Mouse (Mus musculus): ENCODE measurements at regions not wholly inside any gene's neighbourhood (a gene's known extent, or its start where the extent isn't known, plus 50 kb on each side); places are given as distances from the start of the nearest gene placed in this dataset.
"Not testable (repeated sequence)": the region's sequence is repeated elsewhere in the genome, so short reads cannot be mapped to it uniquely, and the experiment has no call there.

GRCm38 (mm10) chr2:114723971-114724666, 69.4 kb upstream of the Dph6 start:
- DNase-seq: no peak

DNA sequence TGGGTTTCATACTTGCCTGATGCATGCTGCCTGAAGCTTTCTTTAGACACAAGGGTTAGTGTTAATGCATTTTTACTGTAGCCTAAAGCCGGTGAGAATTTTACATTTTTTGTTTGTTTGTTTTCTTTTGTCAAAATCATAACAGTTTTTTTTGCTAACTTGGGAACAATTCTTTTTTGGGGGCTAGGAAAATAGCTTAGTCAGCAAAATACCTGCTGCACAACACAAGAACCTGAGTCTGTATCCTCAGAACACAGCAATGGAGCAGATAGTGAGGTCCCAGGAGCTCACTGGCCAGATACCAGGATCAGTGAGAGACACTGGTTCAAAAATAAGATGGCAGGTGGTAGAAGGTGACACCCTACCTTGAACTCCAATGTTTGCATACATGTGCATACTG, 72.4 kb upstream of the Dph6 start:
- DNase-seq: no peak

- DNase-seq: no peak
These were observed 80.3 kb upstream of the Dph6 start for GRCm38 (mm10) chr2:114734861-114735569.

DNA sequence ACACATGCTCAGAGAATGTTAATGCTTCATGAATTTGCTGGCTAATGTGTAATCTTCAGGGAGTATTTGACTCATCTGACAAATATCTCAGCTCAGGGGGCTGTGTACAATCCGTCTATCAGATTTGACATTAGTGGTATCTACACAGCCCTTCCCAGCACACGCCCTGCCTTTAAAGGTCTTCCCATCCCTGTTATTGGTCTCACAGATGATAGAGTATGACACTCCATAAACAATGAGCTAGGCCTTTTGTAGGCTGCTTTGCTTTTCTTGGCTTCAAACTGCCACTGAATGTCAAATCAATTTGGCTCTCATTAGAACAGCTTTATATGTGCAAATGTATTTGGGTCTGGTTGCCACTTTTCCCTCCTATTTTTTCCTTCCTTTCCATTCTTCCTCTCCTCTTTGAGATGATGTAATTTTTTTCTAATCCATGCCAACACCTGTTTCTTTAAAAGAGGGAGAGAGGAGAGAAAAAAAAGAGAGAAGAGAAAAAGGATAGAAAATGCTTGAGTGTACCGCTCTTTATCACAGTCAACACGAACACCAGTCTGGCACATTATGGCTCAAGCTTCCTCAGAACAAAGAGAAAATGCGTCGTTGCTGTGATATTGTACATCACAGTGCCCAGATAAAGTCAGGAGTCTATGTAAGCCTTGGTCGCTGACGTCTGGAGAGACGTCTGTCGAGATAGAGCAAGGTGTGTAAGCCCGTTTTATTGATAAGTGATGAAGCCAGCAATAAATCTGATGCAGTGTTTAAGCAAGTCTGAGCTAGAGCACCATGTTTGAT, 84.9 kb upstream of the Dph6 start:
- no peak for DNase-seq

DNA sequence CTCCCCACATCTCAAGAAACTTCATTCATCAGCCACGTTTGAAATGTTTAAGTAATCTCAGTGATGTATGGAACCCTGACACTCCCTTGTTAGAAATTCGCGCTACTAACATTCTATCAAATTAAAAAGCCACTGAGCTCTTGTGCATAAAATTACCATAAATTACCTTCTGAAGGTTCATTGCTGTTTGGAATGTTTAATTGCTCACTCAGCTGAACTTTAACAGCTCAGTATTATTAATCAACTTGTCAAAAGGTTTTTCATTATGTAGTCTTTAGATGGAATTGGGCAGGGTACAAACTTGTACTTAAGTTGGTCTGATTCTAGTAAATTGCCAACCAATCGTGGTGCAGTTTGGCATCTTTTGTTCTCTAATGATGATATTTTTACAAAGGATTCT, 108.5 kb upstream of the Dph6 start:
- DNase-seq: no peak

- DNase-seq: not testable (repeated sequence)
These were observed 119.0 kb upstream of the Dph6 start for GRCm38 (mm10) chr2:114773723-114774122.

DNA sequence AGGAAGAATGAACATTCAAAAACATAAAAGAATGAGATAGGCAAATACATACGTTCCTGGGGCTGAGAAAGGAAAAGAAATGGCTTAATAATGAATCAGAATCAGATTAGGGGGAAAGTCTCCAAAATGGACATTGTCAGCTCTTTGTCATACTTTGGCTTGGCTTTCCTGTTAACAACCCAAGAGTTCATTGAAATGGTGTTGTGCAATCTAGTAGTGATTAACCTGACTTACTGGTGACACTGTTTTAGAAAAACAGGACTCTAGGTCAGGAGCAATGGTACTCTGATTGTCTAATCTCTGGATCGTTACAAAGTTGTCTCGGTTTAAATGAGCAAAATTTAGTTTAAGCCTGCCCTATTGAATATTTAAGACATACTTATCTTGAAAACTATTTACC, 119.5 kb upstream of the Dph6 start:
- no peak for DNase-seq

- no peak for DNase-seq
These were observed 120.8 kb upstream of the Dph6 start for GRCm38 (mm10) chr2:114775532-114775931.

- DNase-seq: no peak
These were observed 121.4 kb upstream of the Dph6 start for GRCm38 (mm10) chr2:114776176-114776575.

GRCm38 (mm10) chr2:114782450-114782849, 127.7 kb upstream of the Dph6 start:
- no peak for DNase-seq

DNA sequence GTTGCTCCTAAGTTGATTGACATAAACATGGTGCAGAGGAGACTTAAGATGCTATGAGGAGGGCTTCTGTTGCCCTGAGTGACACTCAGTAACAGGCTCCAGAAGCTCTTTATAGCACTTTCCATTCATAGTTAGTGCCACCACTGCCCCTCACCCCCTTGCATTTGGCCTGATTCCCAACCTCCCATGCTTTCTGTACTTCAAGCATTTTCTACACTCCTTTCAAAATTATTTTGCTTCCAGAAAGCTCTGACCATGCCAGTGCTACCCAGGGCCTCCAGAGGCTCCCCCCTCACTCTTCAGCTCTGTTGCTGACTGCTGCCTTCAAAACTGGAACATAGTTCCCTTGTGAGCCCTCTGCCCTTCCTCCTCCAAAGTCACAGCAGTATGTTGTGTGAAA, 129.4 kb upstream of the Dph6 start:
- DNase-seq: no peak

- no peak for DNase-seq
These were observed 133.5 kb upstream of the Dph6 start for GRCm38 (mm10) chr2:114788251-114788650.

GRCm38 (mm10) chr2:114796630-114797290, 142.0 kb upstream of the Dph6 start:
- DNase-seq: no peak

- DNase-seq: no peak
These were observed 142.5 kb upstream of the Dph6 start for GRCm38 (mm10) chr2:114797291-114797650.

DNA sequence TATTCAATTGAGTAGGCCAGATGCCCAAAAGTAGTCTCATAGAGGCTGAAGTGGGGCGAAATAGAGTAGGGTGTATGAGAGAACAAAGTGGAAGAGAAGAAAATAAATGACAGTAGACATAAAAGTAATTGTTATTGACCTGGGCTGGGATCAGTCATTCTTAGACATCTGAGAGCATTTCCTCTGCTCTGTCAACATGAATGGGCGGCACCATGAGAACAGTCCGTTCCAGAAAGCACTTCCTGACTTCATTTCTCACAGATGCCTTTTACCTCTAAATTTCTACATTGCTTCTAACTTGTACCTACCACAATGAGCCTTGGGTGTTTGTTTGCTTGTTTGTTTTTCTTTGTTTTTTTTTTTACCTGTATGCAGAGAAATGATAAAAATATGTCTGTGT, 148.5 kb upstream of the Dph6 start:
- DNase-seq: no peak

DNA sequence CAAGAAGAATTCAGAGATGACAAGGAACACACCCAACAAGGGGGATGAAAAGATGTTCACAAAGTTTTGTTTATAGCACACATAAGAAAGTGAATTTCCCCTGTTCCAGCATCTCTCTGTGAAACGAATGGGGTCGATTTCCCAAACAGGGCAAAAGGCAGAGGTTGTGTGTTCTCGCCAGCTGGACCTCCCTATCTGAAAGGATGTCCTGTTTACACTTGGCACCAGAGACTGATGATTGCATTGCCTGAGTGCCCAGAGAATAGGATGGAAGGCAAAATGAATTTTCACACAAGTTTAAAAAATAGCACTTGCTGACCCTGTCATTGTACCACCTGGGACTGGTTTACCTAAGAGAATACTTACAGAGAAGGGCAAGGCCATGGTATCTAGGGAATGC, 149.2 kb upstream of the Dph6 start:
- DNase-seq: no peak

DNA sequence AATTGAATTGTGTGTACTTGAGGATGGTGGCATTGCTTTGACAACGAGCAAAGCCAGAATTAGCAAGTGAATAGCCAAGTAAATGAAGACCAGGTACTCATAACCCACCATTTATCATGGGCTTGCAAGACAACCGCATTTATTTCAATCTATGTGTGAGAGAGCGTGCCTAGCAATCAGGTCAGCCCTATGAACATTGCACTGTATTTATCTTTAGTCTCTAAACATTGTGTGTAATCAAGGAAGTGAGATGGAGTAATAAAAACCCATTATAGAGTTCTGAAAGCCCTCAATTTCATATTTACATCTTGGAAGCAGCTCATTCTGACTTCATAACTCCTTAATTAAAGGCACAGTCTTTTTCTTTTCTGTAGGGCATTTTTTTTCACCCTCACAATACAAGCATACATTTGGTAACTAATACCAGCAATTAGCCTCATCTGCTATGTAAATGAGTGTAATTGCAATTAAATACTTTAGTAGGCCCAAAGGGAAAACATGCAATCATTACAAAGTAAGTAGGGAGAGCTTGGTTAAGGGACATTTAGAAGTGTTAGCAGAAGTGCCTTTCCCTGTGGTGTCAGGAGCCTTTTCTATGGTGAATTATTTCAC, 150.8 kb upstream of the Dph6 start:
- DNase-seq: no peak

DNA sequence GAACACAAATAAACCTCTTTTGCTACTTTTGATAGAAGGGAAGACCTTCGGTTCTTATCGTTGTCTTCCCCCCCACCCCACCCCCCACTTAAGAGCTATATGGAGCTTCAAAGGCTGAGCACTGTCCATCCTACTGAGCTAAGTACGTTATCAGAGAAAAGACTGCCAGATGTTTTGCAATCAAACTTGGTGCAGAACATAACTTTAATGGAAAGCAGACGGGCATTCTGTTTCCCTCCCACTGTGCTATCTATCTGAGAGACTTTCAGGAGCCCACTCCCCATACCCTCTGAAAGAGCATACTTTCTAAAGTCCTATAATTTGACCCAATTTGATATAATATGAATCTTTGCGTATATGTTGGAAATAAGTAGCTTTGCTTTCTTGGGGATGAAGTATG, 153.3 kb upstream of the Dph6 start:
- no peak for DNase-seq

DNA sequence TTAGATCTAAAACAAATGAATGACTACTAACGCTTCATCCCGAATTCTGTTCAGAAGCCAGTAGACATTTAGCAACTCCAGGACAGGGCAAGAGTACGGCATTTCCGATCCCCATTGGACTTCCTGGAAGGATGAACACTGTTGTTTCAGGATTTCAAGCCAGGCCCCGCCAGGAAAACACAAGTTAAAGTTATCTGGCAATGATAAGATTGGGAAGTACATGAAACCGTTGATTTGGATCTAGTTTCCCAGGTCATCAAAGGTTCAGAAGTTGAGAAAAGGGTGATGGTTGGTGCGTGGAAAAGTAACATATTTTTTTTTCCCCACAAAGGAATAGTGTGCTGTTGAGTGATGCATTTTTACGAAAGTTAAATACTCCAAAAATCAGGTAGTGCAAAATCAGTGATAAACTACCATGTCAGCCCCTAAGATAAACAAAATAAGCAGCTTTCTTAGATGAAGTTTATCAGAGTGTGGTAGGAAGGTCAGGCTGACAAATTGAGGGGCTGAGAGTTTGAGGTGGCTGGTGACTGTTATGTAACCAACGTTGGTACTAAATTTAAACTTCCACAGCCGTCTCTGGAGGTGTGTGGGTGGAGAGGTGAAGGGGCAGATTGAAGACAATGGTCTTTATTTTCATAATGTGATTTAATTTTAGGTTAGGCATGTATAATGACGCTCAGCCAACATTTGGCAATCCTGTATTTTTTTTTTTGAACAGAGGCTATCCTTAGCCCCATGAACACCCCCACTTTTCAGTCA, 157.6 kb upstream of the Dph6 start:
- DNase-seq: no peak

- no peak for DNase-seq
These were observed 158.1 kb upstream of the Dph6 start for GRCm38 (mm10) chr2:114812903-114813290.

DNA sequence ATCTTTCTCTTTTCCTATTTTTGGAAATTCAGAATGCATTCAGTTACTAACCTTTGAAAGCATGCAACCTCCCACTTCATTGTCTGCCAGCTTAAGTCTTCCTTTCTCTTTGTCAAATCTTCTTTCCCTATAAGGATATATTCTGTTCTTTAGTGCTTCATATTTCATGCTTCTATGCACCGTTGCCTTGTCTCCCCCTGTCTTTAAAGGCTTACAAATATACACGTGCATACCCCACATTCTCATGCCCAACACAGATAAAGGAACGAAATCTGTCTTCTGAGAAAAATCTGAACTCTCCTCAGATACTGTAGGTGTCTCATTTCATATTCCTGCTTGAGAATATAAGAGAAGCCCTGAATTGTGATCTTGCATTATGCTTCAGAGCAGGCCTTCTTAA, 167.9 kb upstream of the Dph6 start:
- no peak for DNase-seq

DNA sequence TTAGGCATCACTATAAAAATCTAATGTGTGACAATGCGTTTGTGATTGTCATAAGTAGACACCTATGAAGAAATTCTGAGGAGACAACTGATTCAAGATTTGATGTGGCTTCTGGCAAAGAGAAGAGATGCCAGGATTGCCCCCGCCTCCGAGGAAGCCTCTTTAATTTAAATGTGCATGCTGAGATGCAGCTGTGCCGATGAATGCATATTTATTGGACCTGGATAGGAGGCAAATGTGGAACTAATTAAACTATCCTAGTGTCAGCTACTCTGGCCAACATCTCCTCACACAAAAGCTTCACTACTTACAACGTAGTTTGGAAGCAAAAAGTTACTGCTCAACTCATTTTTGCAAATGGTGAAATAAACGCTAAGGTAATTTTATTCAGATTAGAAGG, 173.4 kb upstream of the Dph6 start:
- DNase-seq: no peak
